Mouse (Mus musculus) ovary, postnatal 36 days (tissue): Measurements from ENCODE around the gene Arhgef17.

ENCODE experiments used
- DNase-seq: peaks from one replicate; pipeline ENCODE4 v3.0.0; 2022; ENCODE audit warnings: low spot score, mixed read lengths

The Arhgef17 gene

GRCm38 (mm10) chr7:100845412-100845811 is 86.5 kb downstream of the Arhgef17 start:
- DNase-seq: no peak

DNA sequence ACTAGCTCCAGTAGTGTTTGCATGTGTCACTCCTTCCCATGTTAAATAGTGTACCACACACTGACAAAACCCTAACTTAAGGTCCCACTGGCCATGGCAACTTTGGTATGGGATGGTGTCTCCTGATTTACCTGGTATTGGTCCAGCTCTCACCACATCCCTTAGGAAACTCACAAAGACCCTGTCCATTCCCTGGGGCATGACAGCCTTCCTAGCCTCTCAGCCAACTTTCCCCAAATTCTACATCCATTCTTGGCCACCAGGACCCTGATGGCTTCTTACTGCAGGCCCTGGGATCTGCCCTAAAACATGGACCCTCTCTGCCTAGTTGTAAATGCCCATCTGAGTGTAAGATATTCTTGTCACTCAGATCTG is 86.9 kb downstream of the Arhgef17 start:
- no peak for DNase-seq

DNA sequence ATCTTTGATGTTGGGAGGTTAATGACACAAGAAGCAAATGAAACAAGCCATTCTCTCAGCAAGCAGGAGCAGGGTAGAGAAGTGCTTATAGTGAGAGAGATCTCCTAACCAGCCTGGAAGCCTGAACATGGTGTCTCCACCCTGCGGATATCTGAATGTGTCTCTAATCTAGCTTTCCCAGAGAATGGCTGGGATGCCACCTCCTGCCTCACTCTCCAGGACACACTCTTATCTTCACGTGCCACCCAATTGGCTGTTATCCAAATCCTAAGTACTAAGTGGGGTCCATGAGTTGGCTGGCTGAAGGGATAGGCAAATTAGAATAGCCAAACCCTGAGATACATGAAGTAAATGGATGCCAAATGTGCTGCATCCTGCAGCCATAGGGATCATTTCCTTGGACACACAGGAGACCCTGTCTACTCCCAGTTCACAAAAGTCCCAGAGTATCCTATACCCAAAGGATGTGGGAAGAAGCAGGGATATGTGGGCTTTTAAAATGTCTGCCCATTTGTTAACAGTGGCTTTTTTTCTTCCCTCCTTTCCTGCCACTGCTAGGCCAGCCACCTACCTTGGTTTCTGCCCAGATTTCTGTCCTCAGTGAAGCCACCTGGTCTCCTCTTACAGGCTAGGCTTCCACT is 87.4 kb downstream of the Arhgef17 start:
- DNase-seq: no peak

- no peak for DNase-seq
Measured at GRCm38 (mm10) chr7:100843866-100844265, 88.0 kb downstream of the Arhgef17 start.

GRCm38 (mm10) chr7:100842175-100842574 is 89.7 kb downstream of the Arhgef17 start:
- DNase-seq: no peak

- DNase-seq: no peak
Measured at GRCm38 (mm10) chr7:100841608-100842007, 90.3 kb downstream of the Arhgef17 start.

DNA sequence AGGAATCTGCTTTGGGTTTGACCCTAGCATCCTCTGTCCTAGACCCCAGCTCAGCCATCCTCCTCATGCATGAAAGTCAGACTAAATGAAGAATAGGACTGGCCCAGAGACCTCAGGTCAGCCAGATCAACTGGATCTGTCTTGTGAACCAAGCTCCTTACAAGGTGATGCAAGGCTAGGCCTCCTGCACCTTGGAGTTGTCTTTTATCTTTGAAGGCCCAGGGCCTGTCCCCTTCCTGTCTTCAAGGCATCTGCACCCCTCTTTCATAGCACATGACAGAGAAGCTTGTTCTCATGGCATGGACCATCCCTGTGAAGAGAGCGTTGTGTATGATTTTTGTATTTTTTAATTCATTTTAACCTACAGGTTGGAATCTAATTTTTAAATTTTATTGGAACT is 91.0 kb downstream of the Arhgef17 start:
- DNase-seq: no peak

DNA sequence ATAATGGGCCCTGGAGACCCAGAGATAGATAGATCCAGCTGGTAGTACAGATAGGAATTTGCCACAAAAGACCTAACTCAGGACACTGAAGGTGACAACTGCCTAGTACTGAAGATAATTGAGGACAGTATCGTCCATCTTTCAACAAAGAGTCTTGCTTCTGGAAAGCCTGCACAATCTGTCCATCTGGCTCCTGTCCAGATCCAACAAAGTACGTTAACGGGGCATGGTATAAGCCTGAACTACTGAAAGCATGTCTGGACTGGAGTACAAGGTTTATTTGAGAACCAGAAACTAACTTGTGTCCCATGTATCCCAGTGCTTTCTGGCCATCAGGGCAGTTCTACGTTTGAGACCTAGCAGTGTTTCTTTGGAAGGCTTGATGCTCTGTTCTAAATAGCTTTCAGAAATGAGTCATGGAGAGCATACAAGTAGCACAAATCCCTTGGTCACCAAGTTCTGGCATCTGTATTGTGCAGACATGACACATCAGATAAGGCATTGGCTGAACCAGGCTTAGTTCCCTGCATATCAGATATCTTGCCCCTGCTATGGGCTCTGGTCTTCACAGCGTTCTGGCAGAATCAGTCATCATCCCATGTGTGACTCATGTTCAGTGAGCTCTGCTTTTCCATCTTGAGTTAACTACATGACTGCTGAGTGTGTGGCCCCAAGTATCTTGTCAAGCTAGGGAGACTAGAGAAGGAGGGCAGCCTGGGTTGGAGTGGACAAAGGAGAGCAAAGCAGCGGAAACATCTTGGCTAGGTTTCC is 92.1 kb downstream of the Arhgef17 start:
- no peak for DNase-seq

GRCm38 (mm10) chr7:100837701-100838100 is 94.2 kb downstream of the Arhgef17 start:
- no peak for DNase-seq

GRCm38 (mm10) chr7:100836657-100837056 is 95.2 kb downstream of the Arhgef17 start:
- no peak for DNase-seq

- no peak for DNase-seq
Measured at GRCm38 (mm10) chr7:100835711-100836110, 96.2 kb downstream of the Arhgef17 start.

DNA sequence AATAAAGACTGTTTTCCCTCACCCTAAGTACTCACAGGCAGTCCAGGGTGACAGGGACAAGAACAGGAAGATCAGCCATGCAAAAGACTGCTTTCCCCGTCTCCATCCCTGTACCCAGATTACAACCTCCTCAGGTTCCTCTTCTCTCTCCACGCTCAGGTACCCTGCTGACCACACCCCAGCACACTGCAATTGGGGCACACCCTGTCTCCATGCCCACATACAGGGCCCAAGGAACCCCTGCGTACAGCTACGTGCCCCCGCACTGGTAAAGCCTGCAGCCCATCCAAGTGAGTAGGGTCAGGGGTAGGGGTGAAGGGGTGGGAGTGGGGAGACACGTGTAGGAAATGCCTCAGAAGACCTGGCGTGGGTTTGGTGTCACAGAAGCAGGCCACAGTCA is 96.7 kb downstream of the Arhgef17 start:
- no peak for DNase-seq

- DNase-seq: no peak
Measured at GRCm38 (mm10) chr7:100833859-100834258, 98.0 kb downstream of the Arhgef17 start.

- no peak for DNase-seq
Measured at GRCm38 (mm10) chr7:100828549-100828948, 103.4 kb downstream of the Arhgef17 start.

- DNase-seq: no peak
Measured at GRCm38 (mm10) chr7:100824661-100825060, 107.2 kb downstream of the Arhgef17 start.
